Mouse (Mus musculus) forebrain, embryonic 11.5 days (tissue): Measurements from ENCODE around the gene Apol9b. TPM values are rescaled to one million over a fixed set of nuclear protein-coding genes. Genes with fewer than 3 reads are reported as not detected.
"Not testable (repeated sequence)": the region's sequence is repeated elsewhere in the genome, so short reads cannot be mapped to it uniquely, and the experiment has no call there.

ENCODE experiments used
- ATAC-seq: fragments of 200-750 bp; cut with Nextera tagmentation; replicated peaks from 2 replicates; pipeline ENCODE4 v1.8.0; 2017; ENCODE audit warnings: moderate TSS enrichment; ENCODE audit not compliant: low FRiP score
- DNase-seq: peaks from one replicate; pipeline ENCODE4 v3.0.0-alpha.2; 2017; ENCODE audit warnings: low spot score
- H3K27ac ChIP-seq: fragments of 300-500 bp; sonication (generic); 2 replicates; pipeline ENCODE4 v1.5.1; 2014; ENCODE audit warnings: low read depth, low read length
- H3K27me3 ChIP-seq: fragments of 300-500 bp; sonication (generic); 2 replicates; pipeline ENCODE4 v1.6.1; 2014; ENCODE audit warnings: mild to moderate bottlenecking, low read length, mixed read lengths; ENCODE audit not compliant: control insufficient read depth, insufficient read depth
- H3K36me3 ChIP-seq: fragments of 300-500 bp; sonication (generic); 2 replicates; pipeline ENCODE4 v1.6.1; 2014; ENCODE audit warnings: mild to moderate bottlenecking, low read length, moderate library complexity, mixed read lengths; ENCODE audit not compliant: control insufficient read depth, insufficient read depth
- H3K4me1 ChIP-seq: fragments of 300-500 bp; sonication (generic); replicated peaks from 2 replicates; pipeline ENCODE4 v1.6.1; 2014; ENCODE audit warnings: low read length, mixed read lengths; ENCODE audit not compliant: control insufficient read depth, insufficient read depth
- H3K4me2 ChIP-seq: fragments of 300-500 bp; sonication (generic); 2 replicates; pipeline ENCODE4 v1.6.1; 2014; ENCODE audit warnings: low read depth, mild to moderate bottlenecking, low read length, moderate library complexity, mixed read lengths; ENCODE audit not compliant: severe bottlenecking
- H3K4me3 ChIP-seq: fragments of 300-500 bp; sonication (generic); 2 replicates; pipeline ENCODE4 v1.5.1; 2014; ENCODE audit warnings: low read depth, low read length
- H3K9ac ChIP-seq: fragments of 300-500 bp; sonication (generic); 2 replicates; pipeline ENCODE4 v1.6.1; 2014; ENCODE audit warnings: low read length
- H3K9me3 ChIP-seq: fragments of 300-500 bp; sonication (generic); 2 replicates; pipeline ENCODE4 v1.6.1; 2016; ENCODE audit warnings: low read length, mixed read lengths; ENCODE audit not compliant: control insufficient read depth
- WGBS: fragments of 180-500 bp; shearing (Covaris S2); extraction: QIAGEN DNeasy Blood & Tissue Kit; methylation state at CpG from one replicate; pipeline ENCODE4 v1.1.7; 2014; 5-methylcytosine and 5-hydroxymethylcytosine counted together
- polyA plus RNA-seq: library from polyadenylated mRNA; unstranded; fragments of >200 nt; fragmentation: Nextera tagmentation; extraction: Ambion mirVana; gene quantifications from 2 replicates; pipeline ENCODE4 v1.2.1, GENCODE M21; 2014

The Apol9b gene
- polyA plus RNA-seq, result not detected in 2 replicates

DNA sequence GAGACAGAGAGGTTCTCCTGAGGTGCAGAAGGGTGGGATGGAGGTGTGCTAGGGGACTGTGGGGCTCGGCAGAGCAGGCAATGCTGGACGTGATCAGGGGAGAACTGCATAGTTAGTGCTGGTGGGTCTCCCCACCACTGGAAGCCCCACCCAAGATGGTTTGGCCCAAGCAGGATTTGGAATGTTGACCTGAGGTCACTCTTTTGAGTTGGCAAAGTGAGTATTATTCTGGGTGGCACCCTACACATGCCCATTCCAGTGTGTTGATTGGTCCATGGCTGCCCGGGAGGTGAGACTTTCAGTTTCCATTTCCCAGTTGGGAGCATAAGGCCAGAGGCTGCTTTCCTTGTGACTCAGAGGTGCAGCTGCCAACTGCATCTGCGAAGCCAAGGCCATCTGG is at the start of gene Apol9b:
Gene Apol9b (plus strand): TSS at position 301 of the 400 bp plus-strand sequence.
- H3K27me3 ChIP-seq, result not testable (repeated sequence)

DNA sequence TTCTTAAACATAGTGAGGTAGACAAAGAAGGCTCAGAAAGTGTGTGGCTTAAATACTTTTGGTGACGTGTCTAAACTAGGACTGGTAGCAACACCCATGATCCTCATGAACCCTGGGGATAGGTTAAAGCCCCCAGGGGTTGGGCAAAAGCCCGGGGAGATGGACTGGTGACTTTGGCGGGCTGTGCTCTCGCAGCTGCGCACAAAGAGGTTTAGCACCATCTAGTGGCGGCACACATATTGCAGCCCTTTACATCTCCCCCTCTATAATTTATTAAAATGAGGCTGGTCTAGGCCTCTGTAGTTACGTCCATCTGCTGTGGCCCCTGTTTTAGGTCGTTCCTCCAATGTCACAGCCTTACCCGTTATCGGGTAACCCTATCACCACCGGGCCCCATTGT is 44.9 kb upstream of the Apol9b start:
- WGBS, result 11% methylated on average over 9 of the region's 11 CpGs
- not testable (repeated sequence) for H3K4me3 ChIP-seq, H3K27me3 ChIP-seq, H3K27ac ChIP-seq, H3K36me3 ChIP-seq, H3K9ac ChIP-seq, ATAC-seq, H3K4me1 ChIP-seq, H3K4me2 ChIP-seq, H3K9me3 ChIP-seq
- DNase-seq, result peak; percentile 60

More for the DNA sequence above, at the start of gene Apol9b:
- 89% methylated on average over 1 of the region's 4 CpGs for WGBS
- H3K9me3 ChIP-seq, H3K4me2 ChIP-seq, H3K4me3 ChIP-seq, H3K9ac ChIP-seq, ATAC-seq, H3K4me1 ChIP-seq, H3K27ac ChIP-seq, H3K36me3 ChIP-seq, DNase-seq: not testable (repeated sequence)

DNA sequence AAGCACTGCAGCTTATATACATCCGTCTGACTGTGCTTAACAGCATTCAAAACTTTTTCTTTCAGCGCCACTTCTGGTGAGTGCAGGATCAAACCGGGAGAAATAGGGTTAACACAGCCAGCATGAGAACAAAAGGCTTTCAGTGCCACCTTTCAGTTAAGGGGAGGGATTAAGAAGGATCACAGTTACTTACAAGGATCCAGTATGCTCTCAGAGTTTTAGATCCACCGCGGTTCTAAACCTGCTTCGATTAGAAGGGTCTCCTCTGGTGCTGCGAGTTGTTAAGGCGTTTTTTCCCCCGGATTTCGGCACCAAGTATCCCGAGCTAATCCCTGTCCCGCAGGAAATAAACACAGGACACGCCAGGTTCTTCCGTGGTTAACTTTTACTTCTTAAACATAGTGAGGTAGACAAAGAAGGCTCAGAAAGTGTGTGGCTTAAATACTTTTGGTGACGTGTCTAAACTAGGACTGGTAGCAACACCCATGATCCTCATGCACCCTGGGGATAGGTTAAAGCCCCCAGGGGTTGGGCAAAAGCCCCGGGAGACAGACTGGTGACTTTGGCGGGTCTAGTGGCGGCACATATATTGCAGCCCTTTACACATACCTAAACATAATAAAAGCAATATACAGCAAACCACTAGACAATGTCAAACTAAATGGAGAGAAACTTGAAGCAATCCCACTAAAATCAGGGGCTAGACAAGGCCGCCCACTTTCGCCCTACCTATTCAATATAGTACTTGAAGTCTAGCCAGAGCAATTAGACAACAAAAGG is 37.1 kb upstream of the Apol9b start:
- not testable (repeated sequence) for H3K36me3 ChIP-seq, H3K27ac ChIP-seq, H3K9me3 ChIP-seq, H3K4me1 ChIP-seq, H3K27me3 ChIP-seq, ATAC-seq
- H3K9ac ChIP-seq, result peak overlapping the region; percentile 40; the same call in 1 of the 2 replicates
- H3K4me3 ChIP-seq, result peak overlapping the region; percentile 18
- peak; percentile 51 for DNase-seq
- 5% methylated on average over 19 of the region's 20 CpGs for WGBS
- peak overlapping the region; percentile 45 for H3K4me2 ChIP-seq

DNA sequence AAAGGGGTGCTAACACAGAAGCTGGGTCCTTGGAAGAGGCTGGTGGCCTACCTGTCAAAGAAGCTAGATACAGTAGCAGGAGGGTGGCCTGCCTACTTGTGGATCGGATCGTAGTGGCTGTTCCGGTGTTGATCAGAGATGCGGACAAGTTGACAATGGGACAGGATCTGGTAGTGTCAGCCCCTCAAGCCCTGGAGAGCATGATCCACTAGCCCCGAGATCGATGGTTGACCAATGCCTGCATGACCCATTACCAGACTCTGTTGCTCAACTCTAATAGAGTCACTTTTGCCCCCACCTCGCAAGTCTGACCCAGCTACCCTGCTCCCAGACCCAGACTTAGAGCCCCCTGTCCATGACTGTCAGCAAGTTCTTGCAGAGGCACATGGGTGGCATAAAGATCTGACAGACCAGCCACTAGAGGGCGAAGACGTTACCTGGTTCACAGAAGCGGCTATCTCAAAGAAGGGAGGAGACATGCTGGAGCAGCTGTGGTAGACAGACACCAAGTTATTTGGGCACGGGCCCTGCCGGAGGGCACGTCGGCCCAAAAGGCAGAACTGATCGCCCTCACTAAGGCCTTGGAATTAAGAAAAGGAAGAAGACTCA is 34.0 kb upstream of the Apol9b start:
- H3K27ac ChIP-seq, H3K4me1 ChIP-seq, H3K4me2 ChIP-seq, H3K9ac ChIP-seq, H3K9me3 ChIP-seq, H3K27me3 ChIP-seq, H3K4me3 ChIP-seq, ATAC-seq, H3K36me3 ChIP-seq: not testable (repeated sequence)
- peak; percentile 56 for DNase-seq
- WGBS, result 51% methylated on average over 11 of the region's 15 CpGs

DNA sequence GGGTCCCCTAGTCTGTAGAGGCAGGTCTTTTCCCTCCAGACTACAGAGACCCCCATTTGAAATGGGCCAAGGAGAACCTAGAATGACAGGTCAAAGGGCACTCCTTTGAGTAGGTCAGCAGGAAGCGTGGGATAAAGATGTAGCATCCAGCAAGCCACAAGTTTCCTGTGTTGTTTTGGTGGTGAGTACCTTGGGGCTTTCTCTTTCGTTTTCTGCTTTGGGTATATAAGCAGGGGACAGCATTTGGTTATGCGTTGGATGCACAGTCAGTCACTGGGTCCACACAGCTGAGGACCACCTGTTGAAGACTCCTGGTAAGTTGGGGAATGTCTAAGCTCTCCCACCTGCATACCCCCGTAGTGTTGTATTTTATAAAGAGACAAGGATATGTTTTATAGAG is 30.2 kb upstream of the Apol9b start, which contains the start of gene Apol7e:
Gene Apol7e (plus strand): TSS at position 202 of the 400 bp plus-strand sequence.
- H3K4me3 ChIP-seq, H3K27me3 ChIP-seq, H3K9me3 ChIP-seq, H3K4me1 ChIP-seq, ATAC-seq, H3K36me3 ChIP-seq, H3K9ac ChIP-seq, H3K27ac ChIP-seq, H3K4me2 ChIP-seq, DNase-seq: not testable (repeated sequence)
- 84% methylated on average over 4 of the region's 4 CpGs for WGBS

DNA sequence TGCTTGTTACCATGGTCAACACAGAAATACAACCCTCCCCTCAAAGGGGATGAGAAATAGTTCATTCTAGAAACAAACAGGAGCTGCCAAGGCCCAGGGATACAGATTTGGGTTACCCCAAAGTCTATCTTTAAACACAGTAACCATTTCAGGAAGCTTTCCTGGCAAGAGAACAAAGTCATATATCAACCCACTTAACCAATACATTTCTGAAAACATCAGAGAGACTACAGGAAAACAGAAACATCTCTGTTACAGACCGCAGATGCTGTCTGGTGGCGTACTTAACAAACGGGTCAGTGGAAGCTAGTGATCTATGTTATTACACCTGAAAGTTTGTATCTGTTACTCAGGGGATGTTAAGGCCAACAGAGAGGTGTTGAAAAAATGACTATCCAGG is 23.5 kb upstream of the Apol9b start:
- ATAC-seq, H3K4me2 ChIP-seq, H3K27me3 ChIP-seq, H3K4me3 ChIP-seq, H3K9me3 ChIP-seq, H3K9ac ChIP-seq, H3K36me3 ChIP-seq, H3K4me1 ChIP-seq, DNase-seq, H3K27ac ChIP-seq: not testable (repeated sequence)
- WGBS, result 99% methylated on average over 3 of the region's 3 CpGs

DNA sequence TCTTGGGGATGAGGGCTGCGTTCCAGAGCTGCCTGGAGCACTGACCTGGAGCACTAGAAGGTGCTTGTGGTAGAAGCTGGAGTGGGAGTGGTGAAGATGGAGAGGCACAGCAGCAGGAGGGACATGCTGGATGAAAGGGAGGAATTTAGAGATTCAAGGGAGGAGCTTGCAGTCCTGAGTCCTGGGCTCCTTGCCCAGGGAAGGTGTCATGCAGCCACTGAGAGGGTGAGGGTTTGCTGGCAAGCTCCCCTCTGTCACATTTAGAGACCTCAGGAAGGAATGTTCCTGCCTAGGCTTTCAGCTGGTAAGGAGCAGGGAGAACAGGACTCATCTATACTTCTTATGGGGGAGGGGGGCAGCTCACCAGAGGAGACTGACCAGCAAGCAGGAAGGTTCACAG is 19.9 kb upstream of the Apol9b start:
- DNase-seq, H3K27ac ChIP-seq, H3K4me2 ChIP-seq, H3K9ac ChIP-seq, H3K27me3 ChIP-seq, H3K36me3 ChIP-seq, ATAC-seq, H3K4me3 ChIP-seq, H3K4me1 ChIP-seq, H3K9me3 ChIP-seq: not testable (repeated sequence)
- whole genome bisulfite sequencing, result no CpG with 5 or more reads among the region's 1 CpGs

DNA sequence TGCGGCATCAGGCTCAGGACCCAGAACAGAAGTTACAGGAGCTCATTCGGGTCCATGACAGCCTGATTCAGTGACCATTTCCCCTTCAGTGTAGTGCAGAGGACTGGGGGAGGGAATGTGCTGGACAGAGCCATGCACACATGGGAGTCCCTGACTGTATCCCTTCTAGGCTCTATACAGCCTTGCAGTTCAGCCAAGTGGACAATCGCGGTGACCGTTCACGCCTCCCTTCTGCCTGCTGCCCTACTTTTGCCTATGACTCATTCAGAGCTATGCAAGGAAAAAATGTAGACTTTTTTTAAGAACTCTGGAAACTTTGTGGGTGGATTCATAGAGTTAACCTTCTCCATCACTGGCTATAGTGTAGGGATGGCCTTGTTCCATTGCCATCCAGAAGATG is 10.6 kb upstream of the Apol9b start:
- not testable (repeated sequence) for H3K36me3 ChIP-seq, ATAC-seq, DNase-seq, H3K4me3 ChIP-seq, H3K4me2 ChIP-seq, H3K4me1 ChIP-seq, H3K9ac ChIP-seq, H3K9me3 ChIP-seq, H3K27ac ChIP-seq, H3K27me3 ChIP-seq
- 100% methylated on average over 2 of the region's 6 CpGs for WGBS
